Mouse (Mus musculus): ENCODE results near the gene Tada2a. TPM values are rescaled to one million over a fixed set of nuclear protein-coding genes. Genes with fewer than 3 reads are reported as not detected.

Tada2a gene
- polyA plus RNA-seq, 1 experiment from 2014 or later = 42.3 TPM

DNA sequence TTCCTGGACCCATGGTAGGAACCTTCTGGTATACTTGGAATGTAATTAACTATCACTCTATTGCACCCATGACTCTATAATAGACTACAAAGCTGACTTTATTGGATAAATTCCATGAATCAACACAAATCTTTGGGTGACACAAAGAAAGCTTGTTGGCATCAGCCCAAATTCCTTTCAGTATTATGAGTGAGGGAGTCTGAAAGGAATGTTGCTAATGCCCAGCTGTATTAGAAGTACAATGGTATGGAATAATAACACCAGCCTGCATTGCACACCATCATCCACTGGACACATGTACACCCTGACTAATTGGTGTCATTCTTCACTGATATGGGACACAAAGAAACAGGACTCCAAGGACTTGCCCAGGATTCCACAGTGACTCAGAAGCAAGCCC, 28.2 kb downstream of the Tada2a start:
- Histone ChIP-seq H3K27me3 (ENCODE audit: control insufficient read depth, insufficient read depth, low read length) (no peaks in the 10 kb centered on the region), H3K36me3 (ENCODE audit: control insufficient read depth, insufficient read depth, low read length) (peaks cover 7% of the 10 kb centered on the region), H3K9ac (ENCODE audit: low read length) (no peak overlapping the region), H3K4me2 (ENCODE audit: low read depth, severe bottlenecking) (no peak overlapping the region), H3K4me1 (ENCODE audit: control insufficient read depth, insufficient read depth, low read length) (no peaks in the 10 kb centered on the region), H3K4me3 (ENCODE audit: low read depth, low read length) (no peak overlapping the region), H3K9me3 (ENCODE audit: control insufficient read depth, low read length) (no peaks in the 10 kb centered on the region), H3K27ac (replicated peaks; ENCODE audit: low read depth, low read length) (no peak overlapping the region)
- DNase-seq (ENCODE audit: low spot score) = no peak
- no peak for ATAC-seq (ENCODE audit: insufficient number of reproducible peaks, low FRiP score, low TSS enrichment, low read depth)

DNA sequence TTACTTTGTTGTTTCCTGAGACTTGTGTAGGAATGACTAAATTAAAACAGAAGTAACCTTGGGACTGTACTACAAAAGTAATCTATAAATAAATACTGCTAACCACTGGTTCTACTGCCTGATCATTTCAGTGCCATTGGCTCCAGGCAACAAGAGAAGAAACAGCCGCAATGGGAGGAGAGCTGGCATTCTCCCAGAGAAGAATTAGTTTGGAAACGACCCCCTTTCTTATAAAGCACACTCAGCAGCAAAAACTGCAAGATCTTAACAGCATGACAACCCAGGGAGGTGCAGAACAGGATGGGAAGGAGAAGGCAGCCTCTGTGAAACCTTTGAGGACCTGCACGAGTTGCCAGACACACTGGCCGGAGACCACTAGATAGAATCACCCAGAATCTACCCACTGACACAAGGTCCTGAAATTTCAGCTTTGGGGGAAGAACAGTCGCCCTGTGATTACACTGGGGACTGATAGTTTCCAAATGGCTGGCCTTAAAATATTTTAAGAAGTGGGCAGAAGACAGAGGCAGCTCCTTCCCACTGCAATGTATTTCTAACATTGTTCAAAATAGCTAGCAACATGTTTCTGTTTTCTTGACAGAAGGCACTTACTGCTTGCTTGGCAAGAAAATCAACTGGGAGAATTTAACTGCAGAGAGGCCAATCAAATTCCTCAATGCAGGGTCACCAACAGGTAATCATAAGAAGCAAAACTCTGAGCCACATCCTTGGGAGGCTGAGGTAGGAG, 32.0 kb downstream of the Tada2a start:
- no peak for DNase-seq (ENCODE audit: low spot score)
- H3K36me3 ChIP-seq (ENCODE audit: control insufficient read depth, insufficient read depth, low read length) = peaks cover 5% of the 10 kb centered on the region

DNA sequence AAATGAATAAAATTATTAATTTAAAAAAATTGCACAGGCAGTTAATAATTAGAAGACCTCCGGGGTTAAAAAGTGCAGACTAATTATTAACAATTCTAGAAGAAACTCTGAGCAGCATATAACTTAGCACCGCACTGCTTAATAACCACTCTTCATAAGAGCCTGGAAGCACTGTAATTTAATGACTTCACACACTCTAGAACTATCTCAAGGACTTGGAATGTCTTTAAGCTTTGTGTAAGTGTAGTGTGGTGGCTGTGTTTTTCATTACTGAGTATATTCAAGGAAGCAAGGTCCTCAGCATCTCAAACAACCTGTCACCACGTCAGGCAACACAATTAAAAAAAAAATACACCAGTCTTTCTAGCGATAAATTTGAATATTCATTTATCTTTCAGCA, 34.3 kb downstream of the Tada2a start:
- 87% methylated on average over 4 of the region's 4 CpGs for WGBS

More for the DNA sequence above, 32.0 kb downstream of the Tada2a start:
- 89% methylated on average over 5 of the region's 5 CpGs for WGBS
- H3K4me2 ChIP-seq (ENCODE audit: low read depth, severe bottlenecking) = no peak overlapping the region
- H3K27me3 ChIP-seq (ENCODE audit: control insufficient read depth, insufficient read depth, low read length) = no peaks in the 10 kb centered on the region
- ATAC-seq (ENCODE audit: insufficient number of reproducible peaks, low FRiP score, low TSS enrichment, low read depth) = no peak
- H3K9me3 ChIP-seq (ENCODE audit: control insufficient read depth, low read length) = no peaks in the 10 kb centered on the region
- no peak overlapping the region for H3K4me3 ChIP-seq (ENCODE audit: low read depth, low read length)
- H3K27ac ChIP-seq (replicated peaks; ENCODE audit: low read depth, low read length) = no peak overlapping the region
- no peak overlapping the region for H3K9ac ChIP-seq (ENCODE audit: low read length)
- no peaks in the 10 kb centered on the region for H3K4me1 ChIP-seq (ENCODE audit: control insufficient read depth, insufficient read depth, low read length)

GRCm38 (mm10) chr11:84090572-84090971, 38.8 kb downstream of the Tada2a start:
- H3K9ac ChIP-seq (ENCODE audit: low read length) = no peak overlapping the region
- peaks cover 5% of the 10 kb centered on the region; the same call in 1 of the 2 replicates for H3K36me3 ChIP-seq (ENCODE audit: control insufficient read depth, insufficient read depth, low read length)
- no peak for DNase-seq (ENCODE audit: low spot score)
- H3K9me3 ChIP-seq (ENCODE audit: control insufficient read depth, low read length) = no peaks in the 10 kb centered on the region
- no peak overlapping the region for H3K27ac ChIP-seq (replicated peaks; ENCODE audit: low read depth, low read length)
- no peak overlapping the region for H3K4me2 ChIP-seq (ENCODE audit: low read depth, severe bottlenecking)
- no peaks in the 10 kb centered on the region for H3K4me1 ChIP-seq (ENCODE audit: control insufficient read depth, insufficient read depth, low read length)
- no peak overlapping the region for H3K4me3 ChIP-seq (ENCODE audit: low read depth, low read length)
- ATAC-seq (ENCODE audit: insufficient number of reproducible peaks, low FRiP score, low TSS enrichment, low read depth) = no peak
- no peaks in the 10 kb centered on the region for H3K27me3 ChIP-seq (ENCODE audit: control insufficient read depth, insufficient read depth, low read length)
- 94% methylated on average over 8 of the region's 8 CpGs for WGBS

More for the DNA sequence above, 34.3 kb downstream of the Tada2a start:
- Histone ChIP-seq H3K27ac (replicated peaks; ENCODE audit: low read depth, low read length) (no peak overlapping the region), H3K9me3 (ENCODE audit: control insufficient read depth, low read length) (no peaks in the 10 kb centered on the region), H3K27me3 (ENCODE audit: control insufficient read depth, insufficient read depth, low read length) (no peaks in the 10 kb centered on the region), H3K4me2 (ENCODE audit: low read depth, severe bottlenecking) (no peak overlapping the region), H3K4me3 (ENCODE audit: low read depth, low read length) (no peak overlapping the region), H3K36me3 (ENCODE audit: control insufficient read depth, insufficient read depth, low read length) (no peaks in the 10 kb centered on the region), H3K4me1 (ENCODE audit: control insufficient read depth, insufficient read depth, low read length) (no peaks in the 10 kb centered on the region), H3K9ac (ENCODE audit: low read length) (no peak overlapping the region)
- ATAC-seq (ENCODE audit: insufficient number of reproducible peaks, low FRiP score, low TSS enrichment, low read depth) = no peak
- DNase-seq (ENCODE audit: low spot score) = no peak

DNA sequence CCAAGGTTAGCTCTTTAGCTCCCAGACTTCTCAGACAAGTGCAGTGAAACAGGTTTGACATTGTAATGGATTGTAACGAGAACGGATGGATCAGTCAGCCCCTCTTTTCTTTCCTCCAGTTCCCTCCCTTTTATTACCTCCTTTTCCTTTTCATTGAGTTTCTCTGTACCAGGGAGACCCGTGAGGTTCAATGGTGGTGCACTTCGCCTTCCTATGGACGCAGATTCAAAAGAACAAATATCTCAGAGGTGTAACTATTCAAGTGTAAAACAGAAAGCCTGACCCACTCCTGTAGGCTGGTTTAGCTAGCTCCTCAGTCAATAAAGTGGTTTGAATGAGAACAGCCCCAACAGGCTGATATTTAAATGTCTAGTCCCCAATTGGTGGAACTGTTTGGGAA, 47.5 kb downstream of the Tada2a start:
- ATAC-seq (ENCODE audit: insufficient number of reproducible peaks, low FRiP score, low TSS enrichment, low read depth) = no peak
- Histone ChIP-seq H3K27me3 (ENCODE audit: control insufficient read depth, insufficient read depth, low read length) (no peaks in the 10 kb centered on the region), H3K4me1 (ENCODE audit: control insufficient read depth, insufficient read depth, low read length) (no peaks in the 10 kb centered on the region), H3K4me2 (ENCODE audit: low read depth, severe bottlenecking) (no peak overlapping the region), H3K9me3 (ENCODE audit: control insufficient read depth, low read length) (no peaks in the 10 kb centered on the region), H3K9ac (ENCODE audit: low read length) (no peak overlapping the region), H3K4me3 (ENCODE audit: low read depth, low read length) (no peak overlapping the region), H3K27ac (replicated peaks; ENCODE audit: low read depth, low read length) (no peak overlapping the region), H3K36me3 (ENCODE audit: control insufficient read depth, insufficient read depth, low read length) (peaks cover 3% of the 10 kb centered on the region; the same call in 1 of the 2 replicates)
- 92% methylated on average over 5 of the region's 5 CpGs for WGBS
- DNase-seq (ENCODE audit: low spot score) = no peak

DNA sequence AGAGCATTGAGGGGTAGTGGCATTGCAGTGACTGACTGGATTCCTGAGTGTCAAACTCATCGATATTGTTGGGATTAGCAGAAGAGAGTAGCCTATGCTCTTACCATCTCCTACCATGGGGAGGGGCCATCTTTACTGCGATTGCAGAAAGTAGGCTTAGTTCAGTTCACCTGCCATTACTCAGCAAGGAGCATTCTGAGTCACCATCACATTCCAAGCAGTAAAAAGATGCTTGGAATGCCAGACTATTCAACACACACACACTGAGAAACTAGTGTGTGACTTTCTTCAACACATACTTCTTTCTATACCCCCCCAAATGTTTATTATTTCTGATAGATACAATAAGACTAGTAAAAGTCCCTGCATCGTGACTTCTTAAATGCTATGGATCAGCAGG, 49.1 kb downstream of the Tada2a start:
- Histone ChIP-seq H3K4me3 (ENCODE audit: low read depth, low read length) (no peak overlapping the region), H3K4me1 (ENCODE audit: control insufficient read depth, insufficient read depth, low read length) (no peaks in the 10 kb centered on the region), H3K4me2 (ENCODE audit: low read depth, severe bottlenecking) (no peak overlapping the region), H3K27me3 (ENCODE audit: control insufficient read depth, insufficient read depth, low read length) (no peaks in the 10 kb centered on the region), H3K36me3 (ENCODE audit: control insufficient read depth, insufficient read depth, low read length) (no peaks in the 10 kb centered on the region; the same call in 1 of the 2 replicates), H3K9ac (ENCODE audit: low read length) (no peak overlapping the region), H3K27ac (replicated peaks; ENCODE audit: low read depth, low read length) (no peak overlapping the region), H3K9me3 (ENCODE audit: control insufficient read depth, low read length) (no peaks in the 10 kb centered on the region)
- whole genome bisulfite sequencing = 90% methylated on average over 3 of the region's 3 CpGs
- DNase-seq (ENCODE audit: low spot score) (no peak), ATAC-seq (ENCODE audit: insufficient number of reproducible peaks, low FRiP score, low TSS enrichment, low read depth) (no peak)

- Histone ChIP-seq H3K4me2 (ENCODE audit: low read depth, severe bottlenecking) (no peak overlapping the region), H3K27me3 (ENCODE audit: control insufficient read depth, insufficient read depth, low read length) (no peaks in the 10 kb centered on the region), H3K9ac (ENCODE audit: low read length) (no peak overlapping the region), H3K4me3 (ENCODE audit: low read depth, low read length) (no peak overlapping the region), H3K9me3 (ENCODE audit: control insufficient read depth, low read length) (no peaks in the 10 kb centered on the region), H3K36me3 (ENCODE audit: control insufficient read depth, insufficient read depth, low read length) (no peaks in the 10 kb centered on the region; the same call in 1 of the 2 replicates), H3K27ac (replicated peaks; ENCODE audit: low read depth, low read length) (no peak overlapping the region), H3K4me1 (ENCODE audit: control insufficient read depth, insufficient read depth, low read length) (no peaks in the 10 kb centered on the region)
- 93% methylated on average over 4 of the region's 4 CpGs for WGBS
- DNase-seq (ENCODE audit: low spot score) = no peak
- no peak for ATAC-seq (ENCODE audit: insufficient number of reproducible peaks, low FRiP score, low TSS enrichment, low read depth)
Measured at GRCm38 (mm10) chr11:84079887-84080286, 49.5 kb downstream of the Tada2a start.

- WGBS = 97% methylated on average over 11 of the region's 11 CpGs
- DNase-seq (ENCODE audit: low spot score) (no peak), ATAC-seq (ENCODE audit: insufficient number of reproducible peaks, low FRiP score, low TSS enrichment, low read depth) (no peak)
- Histone ChIP-seq H3K9me3 (ENCODE audit: control insufficient read depth, low read length) (no peaks in the 10 kb centered on the region), H3K4me2 (ENCODE audit: low read depth, severe bottlenecking) (no peak overlapping the region), H3K9ac (ENCODE audit: low read length) (no peak overlapping the region), H3K27me3 (ENCODE audit: control insufficient read depth, insufficient read depth, low read length) (no peaks in the 10 kb centered on the region), H3K27ac (replicated peaks; ENCODE audit: low read depth, low read length) (no peak overlapping the region), H3K36me3 (ENCODE audit: control insufficient read depth, insufficient read depth, low read length) (no peaks in the 10 kb centered on the region; the same call in 1 of the 2 replicates), H3K4me1 (ENCODE audit: control insufficient read depth, insufficient read depth, low read length) (no peaks in the 10 kb centered on the region), H3K4me3 (ENCODE audit: low read depth, low read length) (no peak overlapping the region)
Measured at GRCm38 (mm10) chr11:84079361-84079760, 50.0 kb downstream of the Tada2a start.

DNA sequence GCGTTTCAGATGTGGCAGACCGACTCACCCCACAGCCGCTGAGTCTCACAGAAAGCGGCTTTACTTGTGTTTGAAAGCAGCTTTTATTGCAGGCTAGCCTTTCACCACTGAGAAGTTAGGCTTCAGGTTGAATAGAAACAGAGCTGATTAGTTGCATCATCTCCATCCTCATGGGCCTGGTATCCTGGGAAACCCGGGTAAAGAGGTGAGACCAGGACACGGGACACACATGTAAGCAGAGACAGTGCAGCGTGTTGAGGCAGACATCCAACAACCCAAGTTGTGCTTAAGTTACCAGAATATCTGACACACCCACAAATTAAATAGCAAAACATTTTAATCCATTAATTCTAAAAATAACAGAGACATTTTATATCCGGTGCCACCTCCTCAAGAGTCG, 50.8 kb downstream of the Tada2a start:
- Histone ChIP-seq H3K9ac (ENCODE audit: low read length) (no peak overlapping the region), H3K4me1 (ENCODE audit: control insufficient read depth, insufficient read depth, low read length) (0 out of 2 replicates have a peak, but pooled peaks cover 2% of the 10 kb centered on the region), H3K27ac (replicated peaks; ENCODE audit: low read depth, low read length) (no peak overlapping the region), H3K9me3 (ENCODE audit: control insufficient read depth, low read length) (no peaks in the 10 kb centered on the region), H3K27me3 (ENCODE audit: control insufficient read depth, insufficient read depth, low read length) (no peaks in the 10 kb centered on the region), H3K36me3 (ENCODE audit: control insufficient read depth, insufficient read depth, low read length) (no peaks in the 10 kb centered on the region; the same call in 1 of the 2 replicates), H3K4me2 (ENCODE audit: low read depth, severe bottlenecking) (no peak overlapping the region), H3K4me3 (ENCODE audit: low read depth, low read length) (no peak overlapping the region)
- WGBS = 95% methylated on average over 9 of the region's 9 CpGs
- DNase-seq (ENCODE audit: low spot score) = no peak
- no peak for ATAC-seq (ENCODE audit: insufficient number of reproducible peaks, low FRiP score, low TSS enrichment, low read depth)
